Mouse (Mus musculus) kidney, postnatal 14 days (tissue): Measurements from ENCODE around the gene Obscn.

ENCODE experiments used
- DNase-seq: peaks from one replicate; pipeline ENCODE4 v3.0.0; 2022; ENCODE audit warnings: mixed read lengths

The Obscn gene

GRCm38 (mm10) chr11:58981541-58982447, 154.4 kb downstream of the Obscn start:
- peak; percentile 43 for DNase-seq

DNA sequence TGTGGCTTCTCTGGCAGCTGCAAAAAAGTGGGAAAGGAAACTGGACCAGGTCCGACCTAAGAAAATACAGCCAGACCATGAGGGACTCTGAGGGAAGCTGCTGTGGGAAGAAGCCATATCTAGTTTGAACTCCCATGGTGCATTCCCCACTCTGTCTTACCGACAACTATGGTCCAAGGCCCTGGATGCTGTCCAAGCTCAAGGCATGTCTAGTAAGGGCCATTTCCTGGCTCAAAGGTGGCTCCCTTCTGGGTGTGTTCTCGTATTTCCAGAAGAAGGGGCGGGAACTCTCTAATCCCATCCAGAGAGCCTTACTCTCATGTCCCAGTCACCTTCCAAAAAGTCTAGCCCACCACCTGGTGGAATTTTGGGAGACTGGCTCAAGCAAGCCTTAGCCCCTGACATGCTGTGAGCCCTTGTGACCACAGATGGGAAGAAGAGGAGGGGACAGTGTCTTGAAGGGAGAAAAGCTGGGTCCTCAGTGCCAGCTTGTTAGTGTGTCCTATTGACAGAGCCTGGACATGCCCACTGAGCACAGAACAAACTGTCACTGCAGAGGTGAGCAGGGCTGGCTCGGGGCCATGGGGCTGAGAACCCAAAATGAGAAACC, 155.7 kb downstream of the Obscn start:
- DNase-seq: peak; percentile 73

DNA sequence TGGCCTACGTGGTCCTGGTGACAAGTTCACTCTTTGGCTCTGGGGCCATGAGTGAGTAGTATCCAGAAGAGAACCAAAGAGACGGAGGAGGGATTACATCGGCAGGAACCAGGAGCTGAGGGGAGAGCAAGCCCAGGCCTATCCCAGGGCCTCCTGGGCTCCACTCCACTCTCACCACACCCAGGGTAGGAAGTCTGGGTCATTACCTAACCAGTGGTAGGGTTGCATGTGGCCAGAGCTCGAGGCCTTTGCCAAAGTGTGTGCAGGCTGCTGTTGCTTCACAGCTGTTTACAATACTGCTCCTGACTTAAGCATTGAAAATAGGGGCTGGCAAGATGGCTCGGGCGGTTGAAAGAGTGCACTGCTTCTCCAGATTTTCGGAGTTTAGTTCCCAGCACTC, 156.5 kb downstream of the Obscn start:
- no peak for DNase-seq

DNA sequence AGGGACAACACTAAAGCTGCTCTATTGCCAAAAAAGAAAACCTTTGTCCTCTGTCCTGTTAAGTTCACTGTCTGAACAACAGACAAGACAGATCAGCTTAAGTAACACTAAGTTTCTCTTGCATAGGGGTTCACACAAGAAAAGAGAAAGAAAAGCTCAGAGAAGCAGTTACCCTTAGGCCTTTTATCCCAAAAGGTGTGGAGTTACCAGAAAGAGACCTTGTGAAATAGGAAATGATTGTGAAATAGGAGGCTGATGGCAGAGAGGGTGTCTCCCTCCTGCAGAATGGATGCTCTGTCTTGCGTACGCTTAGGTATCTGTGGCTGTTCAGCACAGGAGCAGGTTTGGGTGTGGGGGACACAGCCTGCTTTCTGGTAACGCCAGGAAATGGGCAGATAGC, 157.0 kb downstream of the Obscn start:
- DNase-seq: no peak

GRCm38 (mm10) chr11:58978706-58979030, 157.5 kb downstream of the Obscn start:
- DNase-seq: no peak

GRCm38 (mm10) chr11:58978027-58978705, 158.0 kb downstream of the Obscn start, which contains the start of gene Trim11:
Gene Trim11, plus strand, starts transcription at chr11:58978093.
- peak; percentile 71 for DNase-seq

DNA sequence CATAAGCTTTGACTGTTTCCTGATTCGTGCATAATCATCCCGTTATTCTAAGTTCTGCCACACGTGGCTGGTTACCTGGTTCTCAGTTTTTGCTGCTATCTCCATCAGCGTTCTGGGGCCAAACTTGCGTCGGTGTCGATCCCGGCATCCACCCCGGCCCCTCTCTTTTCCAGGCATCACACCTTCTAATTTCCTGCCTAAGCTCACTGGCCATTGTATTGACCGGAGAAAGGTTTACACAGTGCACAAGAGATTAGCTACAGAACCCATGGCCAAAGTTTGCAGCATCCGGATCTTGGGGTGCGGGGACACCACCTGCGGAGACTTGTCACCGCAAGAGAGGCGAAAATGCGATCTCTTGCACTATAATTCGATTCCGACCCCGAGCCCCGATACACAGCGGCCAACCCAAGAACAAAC, 158.6 kb downstream of the Obscn start:
- no peak for DNase-seq

DNA sequence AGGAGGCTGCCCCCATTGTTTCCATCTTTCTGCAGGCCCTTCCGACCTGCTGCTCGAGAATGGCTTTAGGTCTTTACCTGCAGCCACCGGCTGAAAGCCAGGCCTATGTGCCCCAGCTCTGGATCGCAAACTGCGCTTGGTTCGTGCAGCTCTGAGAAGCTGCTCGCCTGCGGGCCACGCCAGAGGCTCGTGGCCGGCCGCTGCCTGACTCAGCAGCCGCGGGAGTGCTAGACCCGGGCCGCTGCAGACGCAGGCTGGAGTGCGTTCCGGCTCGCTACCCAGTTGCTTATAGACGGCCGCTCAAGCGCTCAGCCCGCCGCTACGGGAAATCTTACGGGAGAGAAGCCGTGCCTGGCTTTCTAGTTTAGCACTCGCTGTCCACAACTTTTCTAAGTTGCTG, 159.1 kb downstream of the Obscn start:
- DNase-seq: peak; percentile 52

DNA sequence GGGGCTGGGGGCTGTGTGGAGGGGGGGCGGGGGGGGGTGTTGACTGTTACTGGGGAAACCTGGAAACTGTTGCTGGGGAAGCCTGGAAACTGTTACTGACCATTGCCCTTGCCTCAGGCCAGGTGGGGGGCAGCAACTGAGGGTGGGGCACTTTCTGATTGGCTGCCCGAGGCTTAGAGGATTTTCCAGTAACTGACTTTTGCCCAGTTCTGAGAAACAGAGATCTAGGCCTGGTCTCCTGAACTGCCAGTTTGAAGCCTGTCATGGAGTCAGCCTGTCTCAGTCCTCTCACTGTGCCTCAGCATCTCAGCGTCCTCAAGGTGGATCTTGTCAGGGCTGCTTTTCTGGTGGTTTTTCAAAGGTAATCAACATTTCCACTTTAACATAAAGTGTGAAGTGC, 161.8 kb downstream of the Obscn start:
- no peak for DNase-seq

- no peak for DNase-seq
Observed at GRCm38 (mm10) chr11:58971796-58972195, 164.4 kb downstream of the Obscn start.

DNA sequence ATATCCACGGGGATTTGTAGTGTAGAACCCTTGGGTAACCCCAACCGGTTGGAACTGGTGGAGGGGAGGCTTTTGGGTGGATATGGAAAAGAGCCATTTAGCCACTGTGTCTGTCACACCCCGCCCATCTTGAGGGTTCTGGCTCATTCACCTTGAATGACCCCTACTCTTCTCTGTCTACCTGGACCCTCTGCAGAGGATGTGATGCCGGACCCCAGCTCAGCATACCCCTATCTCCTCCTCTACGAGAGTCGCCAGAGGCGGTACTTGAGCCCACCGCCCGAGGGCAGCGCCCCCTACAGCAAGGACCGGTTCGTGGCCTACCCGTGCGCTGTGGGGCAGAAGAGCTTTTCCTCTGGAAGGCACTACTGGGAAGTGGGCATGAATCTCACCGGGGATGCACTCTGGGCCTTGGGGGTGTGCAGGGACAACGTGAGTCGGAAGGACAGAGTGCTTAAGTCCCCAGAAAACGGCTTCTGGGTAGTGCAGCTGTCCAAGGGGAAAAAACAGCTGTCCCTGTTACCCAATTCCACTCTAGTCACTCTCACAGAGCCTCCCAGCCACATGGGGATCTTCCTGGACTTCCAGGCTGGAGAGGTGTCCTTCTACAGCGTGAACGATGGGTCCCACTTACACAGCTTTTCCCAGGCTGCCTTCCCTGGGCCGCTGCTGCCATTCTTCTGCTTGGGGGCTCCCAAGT, 165.2 kb downstream of the Obscn start:
- no peak for DNase-seq

DNA sequence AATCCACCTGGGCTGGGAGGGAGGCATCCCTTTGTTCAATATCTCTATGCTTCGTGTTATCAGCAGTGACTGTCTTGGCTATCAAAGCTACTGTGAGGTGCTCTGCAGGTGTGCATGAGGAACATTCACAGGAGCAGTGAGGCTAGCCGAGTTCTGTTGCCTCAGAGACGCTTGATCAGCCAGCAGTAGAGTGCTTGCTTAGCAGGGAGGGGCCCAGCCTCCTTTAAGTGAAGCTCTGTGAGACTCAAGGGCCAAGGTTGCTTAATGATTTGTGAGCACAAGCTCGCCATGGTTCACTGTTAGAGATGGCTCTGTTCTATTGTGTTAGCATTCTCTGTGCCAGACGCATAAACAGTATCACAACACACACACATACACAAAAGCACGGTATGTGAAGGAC, 166.5 kb downstream of the Obscn start:
- peak; percentile 72 for DNase-seq

GRCm38 (mm10) chr11:58969027-58969426, 167.2 kb downstream of the Obscn start:
- no peak for DNase-seq

DNA sequence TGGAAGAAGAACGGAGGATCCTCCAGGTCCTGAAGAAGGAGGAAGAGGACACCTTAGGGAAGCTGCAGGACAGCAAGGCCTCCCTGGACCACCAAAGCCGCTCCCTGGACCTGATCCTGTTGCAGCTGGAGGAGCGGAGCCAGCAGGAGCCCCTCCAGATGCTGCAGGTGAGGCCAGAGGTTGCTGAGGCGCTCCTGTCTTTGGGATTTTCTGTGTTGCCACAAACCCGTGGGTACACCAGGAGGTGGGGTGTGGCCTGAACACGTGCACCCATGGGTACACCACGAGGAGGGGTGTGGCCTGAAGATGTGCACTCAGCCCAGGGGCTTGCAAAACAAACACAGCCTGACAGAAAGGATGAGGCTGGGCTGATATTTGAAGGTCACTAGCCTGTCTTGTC, 167.7 kb downstream of the Obscn start:
- no peak for DNase-seq

DNA sequence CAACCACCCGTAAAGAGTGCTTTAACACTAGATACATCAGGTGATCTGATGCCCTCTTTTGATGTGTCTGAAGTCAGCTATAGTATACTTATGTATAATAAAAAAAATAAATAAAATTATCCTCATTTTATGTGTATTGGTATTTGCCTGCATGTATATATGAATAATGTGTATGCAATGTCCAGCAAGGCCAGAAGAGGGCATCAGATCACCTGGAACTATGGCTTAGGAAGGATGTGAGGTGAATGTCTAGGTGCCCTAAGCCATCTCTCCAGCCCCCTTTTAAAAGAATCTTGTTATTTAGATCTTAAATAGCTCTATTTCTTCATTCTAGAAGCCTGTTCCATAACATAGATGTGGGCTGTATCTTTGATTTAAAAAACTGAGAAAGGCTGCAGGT, 168.9 kb downstream of the Obscn start:
- peak; percentile 45 for DNase-seq

DNA sequence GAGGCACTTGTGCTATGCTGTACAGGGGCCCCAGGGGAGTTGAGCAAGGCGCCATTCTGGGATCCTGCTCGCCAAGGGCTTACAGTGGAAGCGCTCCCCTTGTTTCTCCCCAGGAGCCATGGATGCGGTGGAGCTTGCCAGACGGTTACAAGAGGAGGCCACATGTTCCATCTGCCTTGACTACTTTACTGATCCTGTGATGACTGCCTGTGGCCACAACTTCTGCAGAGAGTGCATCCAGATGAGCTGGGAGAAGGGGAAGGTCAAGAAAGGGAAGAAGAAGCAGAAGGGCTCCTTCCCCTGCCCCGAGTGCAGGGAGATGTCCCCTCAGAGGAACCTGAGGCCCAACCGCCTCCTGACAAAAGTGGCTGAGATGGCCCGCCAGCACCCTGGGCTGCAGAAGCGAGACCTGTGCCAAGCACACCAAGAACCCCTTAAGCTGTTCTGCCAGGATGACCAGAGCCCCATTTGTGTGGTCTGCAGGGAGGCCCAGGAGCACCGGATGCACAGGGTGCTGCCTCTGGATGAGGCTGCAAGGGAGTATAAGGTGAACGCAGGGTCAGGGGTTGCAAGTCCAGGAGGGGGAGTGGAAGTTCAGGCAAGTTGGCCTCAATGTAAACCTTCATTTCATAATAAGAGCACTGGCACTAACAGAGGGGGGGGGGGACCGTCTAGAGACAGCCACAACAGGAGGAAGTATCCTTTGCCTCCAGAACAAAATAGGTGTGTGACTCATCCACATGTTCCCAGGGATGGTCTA, 171.0 kb downstream of the Obscn start:
- no peak for DNase-seq

DNA sequence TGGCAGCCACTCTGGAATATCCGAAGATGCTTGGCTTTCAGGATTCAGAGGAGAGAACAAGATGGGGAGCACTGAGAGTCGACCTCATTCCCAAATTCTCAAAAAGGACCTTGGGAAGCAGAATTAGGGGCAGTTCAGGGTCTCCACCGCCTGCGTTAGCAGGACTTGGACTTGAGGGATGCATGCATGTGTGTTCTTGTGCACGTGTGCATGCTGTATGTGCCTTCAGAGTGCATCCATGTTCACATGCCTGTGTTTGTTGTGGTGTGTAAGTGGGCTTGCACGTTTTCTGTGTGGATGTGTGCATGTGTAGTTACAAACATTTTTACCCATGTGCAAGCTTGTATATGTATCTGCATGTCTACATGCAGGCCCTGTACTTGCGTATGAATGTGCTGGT, 172.0 kb downstream of the Obscn start:
- DNase-seq: no peak

DNA sequence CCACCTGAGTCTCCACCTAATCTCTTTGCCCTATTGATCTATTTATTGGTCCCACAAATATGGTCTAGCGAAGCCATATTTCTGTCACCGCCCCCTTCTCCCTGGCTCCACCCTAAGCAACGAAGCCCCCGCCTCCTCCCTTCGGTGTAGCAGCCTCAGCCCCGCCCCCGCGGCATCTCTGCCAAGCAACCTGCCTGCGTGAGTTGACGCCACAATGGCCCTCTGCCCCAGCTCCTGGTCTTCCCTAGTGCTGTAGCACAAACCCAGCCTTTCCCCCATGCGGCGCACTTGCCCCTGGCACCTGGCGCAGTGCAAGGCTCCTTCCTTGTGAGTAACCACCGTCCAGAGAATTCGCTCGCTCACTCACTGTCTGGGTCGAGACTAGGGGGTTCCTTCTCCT, 172.7 kb downstream of the Obscn start:
- DNase-seq: peak; percentile 62

- DNase-seq: no peak
Observed at GRCm38 (mm10) chr11:58961364-58962177, 174.6 kb downstream of the Obscn start.

GRCm38 (mm10) chr11:58959921-58960465, 176.2 kb downstream of the Obscn start:
- DNase-seq: peak; percentile 90

DNA sequence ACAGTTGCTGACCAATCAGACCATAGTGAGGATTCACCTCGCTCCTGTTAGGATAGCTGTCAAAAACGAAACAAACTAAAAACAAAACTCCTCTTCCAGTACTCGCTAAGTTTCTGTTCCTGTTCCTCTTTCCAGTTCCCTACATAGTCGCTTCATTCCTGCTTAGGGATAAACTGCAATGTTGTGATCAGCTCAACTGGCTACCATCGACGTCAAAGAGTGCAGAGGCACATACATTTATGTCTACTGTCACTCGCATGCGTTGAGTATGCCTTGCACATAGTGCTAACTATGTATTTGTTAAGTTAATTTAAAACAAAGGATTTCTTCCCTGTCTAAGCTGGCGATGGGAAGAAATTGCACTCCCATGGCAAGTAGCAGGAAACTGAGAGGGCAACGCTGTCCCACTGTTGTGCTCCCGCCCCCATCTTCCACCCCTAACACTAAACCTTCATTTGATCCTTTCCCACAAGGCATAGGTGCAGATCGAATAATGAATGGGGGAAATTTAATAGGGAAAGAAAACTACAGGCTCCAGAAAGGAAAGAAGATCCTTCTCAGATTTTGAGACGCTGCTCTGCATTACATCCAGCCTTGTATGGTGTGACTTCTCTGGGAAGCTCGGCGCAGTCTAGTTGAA, 176.9 kb downstream of the Obscn start:
- DNase-seq: no peak
